Mouse (Mus musculus) R1 (cell line): ENCODE data around the gene Tnfrsf18.

Source experiments
- DNase-seq: peaks from one replicate; pipeline ENCODE4 v3.0.0-alpha.2; 2018; ENCODE audit warnings: low read depth, low spot score

Gene Tnfrsf18

DNA sequence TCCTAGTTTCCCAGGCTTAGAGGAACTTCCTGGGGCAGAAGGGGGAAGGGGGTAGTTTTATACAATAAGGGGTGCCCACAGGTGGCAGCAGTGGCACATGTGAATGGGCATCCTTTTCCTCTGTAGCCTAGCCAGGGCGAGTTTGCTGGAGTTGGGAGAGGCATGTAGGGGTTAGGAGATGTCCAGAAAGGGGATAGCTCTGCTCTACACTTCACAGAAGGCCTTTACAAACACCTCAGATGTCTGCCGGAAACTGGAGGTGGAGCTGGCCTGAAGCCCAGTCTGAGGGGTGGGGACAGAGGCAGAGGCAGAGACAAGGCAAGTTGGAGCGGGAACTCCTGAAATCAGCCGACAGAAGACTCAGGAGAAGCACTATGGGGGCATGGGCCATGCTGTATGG lies at the start of gene Tnfrsf18:
Gene Tnfrsf18 (plus strand): TSS at position 152 of the 400 bp plus-strand sequence.
- DNase-seq, result no peak

DNA sequence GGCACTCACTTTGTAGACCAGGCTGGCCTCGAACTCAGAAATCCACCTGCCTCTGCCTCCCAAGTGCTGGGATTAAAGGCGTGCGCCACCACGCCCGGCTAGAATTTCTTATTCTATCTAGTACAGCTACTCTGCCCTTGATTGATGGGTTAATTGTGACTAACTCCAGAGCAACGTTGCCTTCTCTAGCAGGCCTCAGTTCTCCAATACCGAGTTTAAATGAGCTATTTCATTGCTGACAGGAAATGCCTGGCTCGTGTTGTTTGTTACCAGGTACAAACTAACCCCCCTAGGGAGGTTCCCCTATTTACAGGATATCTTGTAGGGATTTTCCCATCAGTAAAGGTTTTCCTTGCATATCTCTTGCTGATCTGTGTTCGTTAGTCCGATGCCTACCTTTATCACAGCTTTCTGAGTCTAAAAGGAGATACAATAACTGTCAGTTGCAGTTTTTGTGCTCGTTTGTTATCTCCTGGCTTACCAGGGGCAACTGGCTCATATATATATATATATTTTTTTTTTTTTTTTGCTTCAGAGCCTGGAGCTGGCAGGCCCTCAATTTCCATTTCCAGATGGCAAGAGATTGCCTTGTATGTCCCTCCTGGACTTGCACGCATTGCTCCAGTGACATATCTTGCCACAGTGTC lies 44.4 kb upstream of the Tnfrsf18 start:
- DNase-seq, result no peak

DNA sequence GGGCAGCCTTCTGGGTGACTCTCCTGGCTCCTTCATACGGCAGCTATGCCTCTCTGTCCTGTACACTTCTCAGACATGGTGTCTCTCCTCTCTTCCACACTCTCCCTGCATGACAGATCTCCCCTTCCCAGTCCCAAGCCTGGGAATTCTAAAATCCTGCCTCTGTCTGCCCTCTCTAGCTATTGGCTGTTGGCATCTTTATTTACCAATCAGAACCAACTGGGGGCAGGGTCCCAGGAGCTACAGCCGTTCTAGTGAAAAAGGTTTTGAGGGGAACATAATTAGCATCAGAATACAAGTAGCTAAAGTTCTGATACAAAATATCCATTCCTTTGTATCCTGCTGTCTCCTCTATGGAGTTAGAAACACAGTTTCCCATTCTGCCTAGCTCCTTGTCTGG lies 42.2 kb upstream of the Tnfrsf18 start:
- DNase-seq, result peak; percentile 83

DNA sequence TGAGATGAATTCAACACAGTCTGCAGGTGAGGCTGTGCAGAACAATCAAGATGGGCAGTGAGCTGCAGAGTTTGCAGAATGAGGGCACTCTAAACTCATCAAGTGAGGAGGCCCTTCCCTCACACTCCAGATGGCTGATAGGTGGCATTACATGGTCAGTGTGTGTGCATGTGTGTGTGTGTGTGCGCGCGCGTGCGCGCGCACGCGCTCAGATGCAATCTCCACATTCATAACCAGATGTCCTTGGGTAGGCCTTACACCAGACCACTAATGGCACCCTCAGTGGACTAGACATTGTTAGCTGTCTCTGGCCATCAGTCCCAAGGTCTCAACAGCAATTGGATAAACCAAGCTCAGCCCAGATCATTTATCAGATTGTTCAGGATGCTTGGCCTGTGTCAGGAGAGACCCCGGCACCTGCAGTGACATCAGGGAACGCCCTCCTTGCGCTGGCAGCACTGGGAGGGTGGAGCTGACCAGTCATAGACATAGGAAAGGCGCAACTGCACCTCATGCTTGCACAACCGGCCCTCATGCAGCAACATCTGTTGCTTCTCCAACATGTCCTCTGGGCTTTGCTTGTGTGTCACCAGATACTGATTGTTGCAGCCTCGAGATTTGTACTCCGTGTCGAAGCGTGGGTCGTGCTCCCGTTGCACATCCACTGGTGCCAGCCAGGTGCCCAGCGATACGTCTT lies 34.6 kb upstream of the Tnfrsf18 start:
- DNase-seq, result peak; percentile 66

DNA sequence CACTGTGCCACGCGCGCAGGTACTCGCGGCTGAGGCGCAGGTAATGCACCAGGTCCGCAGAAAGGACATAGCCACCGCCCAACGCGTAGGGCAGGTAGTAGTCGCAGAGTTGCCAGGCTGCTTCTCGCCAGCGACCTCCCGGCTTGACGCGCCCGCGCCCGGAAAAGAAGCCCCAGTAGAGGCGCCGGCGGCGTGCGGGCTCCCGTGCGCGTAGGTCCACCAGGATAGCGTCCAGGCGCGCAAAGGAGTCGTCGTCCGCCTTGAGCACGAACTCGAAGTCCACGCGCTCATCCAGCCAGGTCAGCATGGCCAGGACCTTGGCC lies 34.1 kb upstream of the Tnfrsf18 start:
- DNase-seq, result no peak

DNA sequence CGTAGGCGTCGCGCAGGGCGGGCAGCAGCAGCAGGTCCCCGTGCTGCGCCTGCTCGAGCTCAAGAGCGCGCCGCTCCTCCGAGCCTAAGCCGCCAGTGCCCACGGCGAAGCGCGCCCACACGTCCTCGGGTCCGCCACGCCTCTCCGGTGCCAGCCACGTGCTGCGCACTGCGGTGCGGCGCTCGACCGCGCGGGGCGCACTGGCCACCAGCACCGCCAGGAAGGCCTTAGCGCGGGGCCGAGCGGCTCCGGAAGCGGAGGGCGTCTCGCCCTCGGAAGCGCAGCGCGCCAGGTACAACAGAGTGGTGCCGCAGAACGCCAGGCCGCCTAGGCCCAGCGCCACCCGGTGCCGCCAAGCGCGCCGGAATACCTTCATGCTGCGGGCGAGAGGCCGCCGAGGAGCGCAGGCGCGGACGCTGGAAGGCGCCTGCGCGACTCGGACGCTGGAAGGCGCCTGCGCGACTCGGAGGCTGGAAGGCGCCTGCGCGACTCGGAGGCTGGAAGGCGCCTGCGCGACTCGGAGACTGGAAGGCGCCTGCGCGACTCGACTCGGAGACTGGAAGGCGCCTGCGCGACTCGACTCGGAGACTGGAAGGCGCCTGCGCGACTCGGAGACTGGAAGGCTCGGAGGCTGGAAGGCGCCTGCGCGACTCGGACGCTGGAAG lies 33.6 kb upstream of the Tnfrsf18 start, which contains the start of the genes B3galt6 and Sdf4:
Gene B3galt6 (minus strand): TSS at position 409 of the 665 bp plus-strand sequence.
Gene Sdf4 (plus strand): TSS at position 632 of the 665 bp plus-strand sequence.
- peak; percentile 82 for DNase-seq

DNA sequence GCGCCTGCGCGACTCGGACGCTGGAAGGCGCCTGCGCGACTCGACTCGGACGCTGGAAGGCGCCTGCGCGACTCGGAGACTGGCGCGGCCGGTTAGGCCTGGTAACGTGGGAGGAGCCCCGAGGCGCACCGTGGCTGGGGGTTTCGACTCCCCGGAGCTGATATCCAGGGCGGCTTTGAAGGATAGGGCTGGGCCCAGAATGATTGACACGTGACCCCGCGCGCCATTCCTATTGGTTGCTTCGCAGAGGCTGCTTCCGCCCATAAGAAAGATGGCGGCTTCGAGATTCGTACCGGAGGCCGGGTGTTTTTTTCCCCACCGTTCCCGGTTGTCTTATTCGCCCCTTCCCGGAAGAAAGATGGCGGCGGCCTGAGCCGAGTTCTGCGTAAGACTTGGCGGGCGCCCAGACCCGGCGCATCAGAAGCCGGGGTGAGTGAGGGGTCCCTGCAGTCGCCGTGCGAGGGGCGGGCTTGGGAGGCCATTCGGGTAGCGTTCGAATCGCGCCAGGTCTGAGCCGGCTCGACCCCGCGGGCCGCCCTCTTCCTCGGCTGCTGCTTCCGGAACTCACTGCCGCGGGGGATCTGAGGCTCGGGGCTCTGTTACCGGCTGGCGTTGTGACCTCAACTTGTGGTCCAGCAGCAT lies 32.9 kb upstream of the Tnfrsf18 start:
- peak; percentile 94 for DNase-seq

DNA sequence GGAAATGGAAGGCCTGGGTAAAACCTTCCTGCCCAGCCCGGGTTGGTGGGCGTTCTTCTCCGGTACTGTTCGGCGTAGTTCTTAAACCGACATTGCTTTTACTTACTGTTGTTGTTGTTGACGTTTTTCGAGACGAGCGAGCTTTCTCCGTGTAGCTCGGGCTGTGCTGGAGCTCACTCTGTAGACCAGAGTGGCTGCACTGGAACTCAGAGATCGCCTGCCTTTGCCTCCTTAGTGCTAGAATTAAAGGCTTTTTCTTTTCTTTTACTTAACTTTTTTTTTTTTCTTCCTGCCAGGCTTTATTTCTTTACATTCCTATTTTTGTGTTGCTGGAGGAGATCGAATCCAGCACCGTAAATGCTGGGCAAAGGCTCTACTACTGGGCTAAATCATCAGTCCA lies 32.4 kb upstream of the Tnfrsf18 start:
- no peak for DNase-seq

DNA sequence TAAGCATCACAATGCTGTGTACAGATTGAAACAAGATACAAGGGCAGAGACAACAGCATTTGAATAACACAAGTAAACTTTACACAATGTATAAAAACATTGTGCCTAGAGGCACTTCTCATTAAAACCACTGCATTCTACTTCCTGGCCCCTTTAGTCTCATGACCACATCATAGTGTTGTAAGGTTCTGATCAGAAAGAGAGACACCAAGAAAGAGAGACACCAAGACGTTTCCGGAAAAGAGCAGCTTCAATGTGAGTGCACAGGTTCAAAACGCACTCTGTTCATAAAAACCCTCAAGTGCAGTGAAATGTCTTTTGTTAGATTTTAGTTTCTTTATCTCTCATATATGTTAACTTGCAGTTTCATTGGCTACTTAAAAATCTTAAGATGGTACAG lies 21.9 kb upstream of the Tnfrsf18 start:
- no peak for DNase-seq

DNA sequence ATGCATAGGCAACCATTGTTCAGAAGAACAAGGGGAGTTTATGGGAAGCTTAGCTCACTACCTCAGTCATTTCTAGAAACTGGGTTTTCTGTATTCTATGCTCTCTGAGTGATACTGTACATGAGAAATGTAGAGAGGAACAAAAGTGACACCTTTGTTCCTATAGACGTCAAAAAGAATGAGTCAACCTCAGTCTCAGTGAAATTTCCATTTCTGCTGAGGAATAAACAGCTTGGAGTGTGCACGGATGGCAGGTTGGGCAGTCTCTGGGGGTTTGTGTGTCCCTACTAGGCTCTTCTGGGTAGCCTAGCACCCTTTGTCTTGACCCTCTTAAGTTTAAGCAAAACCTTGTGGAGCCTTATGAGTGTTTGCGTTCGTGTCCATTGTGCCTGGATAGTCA lies 17.6 kb upstream of the Tnfrsf18 start:
- no peak for DNase-seq

DNA sequence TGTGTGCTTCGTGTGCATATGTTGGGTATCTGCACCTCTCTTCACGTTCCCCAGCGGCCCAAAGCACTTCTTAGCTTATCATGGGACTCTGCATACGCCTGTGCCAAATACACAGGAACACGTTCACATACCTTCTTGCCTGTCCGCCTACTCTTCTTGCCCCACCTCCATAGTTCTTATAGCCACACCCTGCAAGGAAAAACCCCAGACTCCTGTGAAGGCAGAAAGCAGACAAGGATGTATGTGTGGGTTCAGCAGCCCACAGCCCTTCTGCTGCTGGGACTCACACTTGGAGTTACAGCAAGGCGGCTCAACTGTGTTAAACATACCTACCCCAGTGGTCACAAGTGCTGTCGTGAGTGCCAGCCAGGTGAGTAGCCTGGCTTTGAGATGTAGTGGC lies 12.3 kb upstream of the Tnfrsf18 start, which contains the start of gene Tnfrsf4:
Gene Tnfrsf4 (plus strand): TSS at position 207 of the 400 bp plus-strand sequence.
- peak; percentile 40 for DNase-seq

DNA sequence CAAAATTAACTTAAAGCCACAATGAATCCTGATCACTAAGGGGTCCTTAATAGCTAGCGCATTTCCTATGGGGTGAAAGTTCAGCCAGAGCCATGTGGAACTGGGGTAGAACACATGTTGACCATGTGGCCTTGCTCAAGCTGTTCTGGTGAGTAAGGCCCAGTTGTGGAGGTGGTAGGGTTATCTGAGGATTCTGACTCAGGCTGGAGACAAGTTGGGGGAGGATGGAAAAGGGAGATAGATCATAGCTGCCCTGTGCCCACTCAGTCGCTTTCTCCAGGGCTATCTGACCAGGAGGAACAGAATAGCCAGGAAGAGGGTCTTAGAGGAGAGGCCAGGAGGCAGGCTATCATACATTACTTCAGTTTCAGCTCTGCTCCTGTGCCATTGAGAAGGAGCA lies 11.5 kb upstream of the Tnfrsf18 start:
- DNase-seq, result no peak

DNA sequence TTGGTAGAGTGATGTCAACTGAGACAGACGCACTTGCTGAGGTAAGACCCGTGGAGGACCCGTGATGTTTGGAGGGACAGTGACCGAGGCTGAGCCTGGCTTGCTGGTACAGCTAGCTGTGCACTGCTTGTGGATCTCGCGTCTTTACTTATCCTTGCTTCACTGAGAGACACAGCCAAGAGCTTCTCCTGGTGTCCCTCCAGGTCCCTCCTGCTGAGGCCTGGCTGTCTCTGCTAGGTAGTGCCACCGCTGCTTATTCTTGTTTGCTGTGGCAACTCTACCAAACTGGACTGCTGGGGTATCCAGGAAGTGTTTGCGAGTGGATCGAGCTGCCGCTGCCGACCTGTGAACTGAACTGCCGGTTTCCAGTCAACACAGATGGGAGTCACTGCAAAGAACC lies 6.2 kb upstream of the Tnfrsf18 start:
- DNase-seq, result no peak

DNA sequence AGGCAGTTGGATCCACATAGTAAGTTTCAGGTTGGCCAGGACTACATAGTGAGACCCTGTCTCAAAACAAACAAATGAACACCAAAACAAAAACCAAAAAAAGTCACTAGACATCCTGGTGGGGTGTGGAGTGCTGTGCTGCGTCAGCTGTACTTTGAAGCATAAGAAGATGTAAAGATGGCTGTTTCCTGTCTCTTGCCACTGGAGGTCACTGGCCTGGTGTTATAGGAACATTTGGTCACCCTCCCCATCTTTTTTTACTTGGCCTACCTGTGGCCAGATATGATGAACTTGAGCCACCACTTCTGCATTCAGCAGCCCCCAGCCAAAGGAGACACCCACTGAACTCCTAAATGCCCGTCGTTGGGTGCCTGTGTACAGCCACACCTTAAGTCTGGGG lies 4.6 kb upstream of the Tnfrsf18 start:
- no peak for DNase-seq

DNA sequence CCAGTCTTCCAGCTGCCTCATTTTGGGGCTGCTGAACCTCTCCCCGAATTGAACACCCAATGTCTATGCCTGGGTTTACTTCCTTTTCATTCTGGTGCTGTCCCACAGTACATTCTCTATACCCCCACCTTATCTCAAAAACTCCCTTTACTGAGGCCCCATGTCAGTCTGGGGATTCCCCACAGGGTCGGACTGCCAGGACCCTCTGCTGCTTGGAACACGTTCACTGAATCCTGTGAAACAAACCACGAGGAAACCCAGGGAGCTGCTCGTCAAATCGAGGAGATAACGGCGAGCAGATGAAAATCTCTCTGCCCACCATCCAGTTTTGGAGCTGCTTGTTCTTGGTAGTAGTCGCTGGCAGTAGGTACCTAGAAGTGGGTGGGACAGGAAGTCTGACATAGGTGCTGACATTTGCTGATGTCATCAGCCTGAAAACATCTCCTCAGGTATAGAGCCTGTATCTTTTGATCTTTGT lies 4.0 kb upstream of the Tnfrsf18 start:
- DNase-seq, result no peak

DNA sequence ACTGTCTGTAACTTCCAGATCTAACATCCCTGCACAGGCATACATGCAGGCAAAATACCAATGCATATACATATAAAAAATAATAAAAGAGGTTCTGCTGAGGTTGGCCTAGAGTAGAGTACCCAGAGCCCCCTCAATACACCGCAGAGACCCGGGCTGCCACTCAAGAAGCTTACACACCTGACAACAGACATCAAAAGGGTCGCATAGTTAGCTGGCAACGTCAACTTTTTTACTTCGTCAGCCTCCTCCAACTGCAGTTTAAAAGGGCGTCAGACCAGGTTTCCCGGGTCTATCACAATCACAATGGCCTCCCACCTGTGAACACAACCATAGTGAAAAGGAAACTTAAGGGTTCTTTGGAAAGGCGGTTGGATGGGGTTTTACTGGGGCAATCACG lies 2.4 kb upstream of the Tnfrsf18 start:
- no peak for DNase-seq

DNA sequence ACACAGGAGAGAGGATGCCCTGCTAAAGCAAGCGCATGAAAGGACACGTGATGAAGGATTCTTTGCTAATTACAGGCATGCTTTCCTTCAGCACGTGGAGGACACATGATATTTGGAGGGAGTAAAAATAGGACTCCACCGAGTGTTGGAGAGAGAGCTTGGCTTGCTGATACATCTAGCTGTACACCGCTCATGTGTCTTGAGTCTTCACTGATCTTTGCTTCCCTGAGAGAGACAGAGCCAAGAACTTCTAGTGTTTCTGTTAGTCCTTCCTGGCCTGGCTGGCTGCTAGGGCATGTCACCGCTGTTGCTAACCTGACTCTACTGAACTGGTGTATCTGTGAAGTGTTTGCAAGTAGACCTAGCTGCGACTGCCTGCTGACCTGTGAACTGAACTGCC lies 1.8 kb upstream of the Tnfrsf18 start:
- DNase-seq, result no peak

DNA sequence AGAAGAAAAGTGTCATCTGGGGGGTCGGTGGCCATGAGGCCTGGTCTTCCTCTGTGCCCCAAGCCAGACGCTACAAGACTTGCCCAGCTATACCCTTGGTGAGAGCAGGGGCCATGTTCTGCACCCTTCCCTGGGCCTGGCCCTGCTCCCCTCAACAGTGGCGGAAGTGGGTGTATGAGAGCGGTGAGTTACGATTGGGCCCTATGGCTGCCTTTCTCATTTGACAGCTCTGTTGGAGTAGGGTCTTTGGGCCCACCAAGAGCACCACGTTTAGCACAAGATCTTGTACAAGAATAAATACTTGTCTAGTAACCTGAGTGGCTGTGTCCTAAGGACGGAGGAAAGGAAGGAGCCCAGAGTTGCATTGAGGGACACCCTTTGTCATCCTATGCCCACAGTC lies 2.6 kb downstream of the Tnfrsf18 start:
- no peak for DNase-seq

DNA sequence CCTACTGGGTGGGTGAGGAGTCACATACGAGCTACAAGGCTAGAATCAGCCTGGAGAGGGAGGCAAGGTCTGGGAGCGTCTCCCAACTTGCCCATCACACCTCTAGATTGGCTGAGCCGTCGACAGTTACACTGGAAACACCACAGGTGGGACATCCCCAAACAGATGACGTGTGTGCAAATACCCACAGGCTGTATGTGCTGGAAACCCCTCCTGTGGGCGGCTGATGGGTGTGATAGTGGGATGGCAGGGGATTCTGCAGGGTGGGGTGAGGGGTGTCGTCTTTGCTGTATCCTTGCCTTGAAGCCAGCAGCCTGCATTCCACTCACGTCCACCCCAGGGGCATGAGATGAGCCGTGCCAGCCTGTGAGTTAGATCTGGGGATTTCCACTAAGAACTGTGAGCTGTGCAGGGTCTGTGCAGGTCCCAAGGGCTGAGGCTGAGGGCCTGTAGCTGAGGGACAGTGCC lies 4.7 kb downstream of the Tnfrsf18 start:
- no peak for DNase-seq

DNA sequence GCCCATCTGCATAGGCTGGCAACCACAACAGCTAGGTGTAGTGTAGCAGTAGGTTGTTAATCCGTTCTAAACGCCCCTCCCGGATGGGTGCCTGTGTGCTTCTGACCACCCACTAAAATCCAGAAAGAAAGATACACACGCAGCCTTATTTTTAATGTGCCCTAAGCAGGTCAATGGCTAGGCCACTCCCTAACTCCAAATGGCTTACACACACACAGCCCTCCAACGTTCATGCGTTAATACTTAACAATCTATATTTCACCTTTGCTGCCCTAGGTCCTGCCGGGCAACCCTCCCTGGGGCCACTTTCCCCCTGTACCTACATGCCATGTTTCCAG lies 5.3 kb downstream of the Tnfrsf18 start:
- no peak for DNase-seq

DNA sequence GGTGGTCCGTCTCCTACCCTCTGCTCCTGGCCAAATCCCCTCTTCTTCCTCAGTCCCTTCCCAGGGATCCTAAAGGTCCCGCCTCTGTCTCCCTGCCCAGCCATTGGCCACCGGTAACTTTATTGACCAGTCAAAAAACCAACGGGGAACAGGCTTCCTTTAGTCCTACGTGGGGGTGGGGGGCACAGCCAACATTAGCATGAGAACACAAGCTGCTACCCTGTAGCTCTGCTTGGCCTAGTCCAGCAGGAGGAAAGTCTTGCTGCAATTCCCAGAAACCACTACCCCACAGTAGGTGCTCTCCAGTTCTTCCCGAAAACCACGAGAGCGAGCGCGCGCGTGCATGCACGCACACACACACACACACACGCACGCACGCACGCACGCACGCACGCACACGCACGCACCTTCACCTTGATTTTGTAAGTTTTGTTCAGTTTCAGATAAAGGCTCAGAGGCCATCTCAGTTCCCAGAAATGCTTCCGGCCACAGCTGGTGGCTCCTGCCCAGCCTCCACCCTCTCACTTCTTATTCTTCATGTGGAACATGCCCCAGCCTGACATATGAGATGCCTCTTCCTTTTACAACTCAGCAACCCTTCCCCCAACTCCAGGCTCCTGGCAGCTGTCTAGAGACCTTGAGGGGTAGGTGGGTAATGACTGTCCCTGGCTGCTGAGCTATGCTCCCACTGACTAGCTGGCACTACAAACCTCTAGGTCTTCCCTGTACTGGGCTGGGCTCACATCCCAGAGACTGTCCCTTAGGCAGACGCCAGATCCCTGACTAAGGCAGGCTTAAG lies 5.8 kb downstream of the Tnfrsf18 start:
- DNase-seq, result peak; percentile 96
